Mouse (Mus musculus) liver, adult 2 months (tissue): Measurements from ENCODE around the gene Kazn. TPM values are rescaled to one million over a fixed set of nuclear protein-coding genes. Genes with fewer than 3 reads are reported as not detected.

Experiments used
- DNase-seq: peaks from one replicate; pipeline ENCODE4 v3.0.0-alpha.2; 2011; ENCODE audit warnings: low read depth, low spot score; ENCODE audit errors: extremely low read depth
- H3K27ac ChIP-seq: fragments of 200-500 bp; replicated peaks from 2 replicates; pipeline ENCODE4 v1.5.1; 2012; ENCODE audit warnings: low read depth, mild to moderate bottlenecking, control low read depth, inconsistent platforms, low read length; ENCODE audit not compliant: insufficient read depth
- H3K27me3 ChIP-seq: fragments of 200-500 bp; 2 replicates; pipeline ENCODE4 v1.6.1; 2012; ENCODE audit warnings: mild to moderate bottlenecking, moderate library complexity, low read length, inconsistent platforms; ENCODE audit not compliant: control insufficient read depth, insufficient read depth
- H3K36me3 ChIP-seq: fragments of 200-500 bp; 2 replicates; pipeline ENCODE4 v1.6.1; 2012; ENCODE audit warnings: low read length, inconsistent platforms; ENCODE audit not compliant: control insufficient read depth, insufficient read depth
- H3K4me1 ChIP-seq: fragments of 200-500 bp; 2 replicates; pipeline ENCODE4 v1.6.1; 2011; ENCODE audit warnings: low read length; ENCODE audit not compliant: control insufficient read depth, insufficient read depth
- H3K4me3 ChIP-seq: fragments of 200-500 bp; 2 replicates; pipeline ENCODE4 v1.5.1; 2011; ENCODE audit warnings: low read depth, mild to moderate bottlenecking, control low read depth, low read length, moderate library complexity; ENCODE audit not compliant: insufficient read depth
- H3K79me2 ChIP-seq: fragments of 200-500 bp; 2 replicates; pipeline ENCODE4 v1.6.1; 2012; ENCODE audit warnings: inconsistent platforms, mild to moderate bottlenecking, low read length, moderate library complexity; ENCODE audit not compliant: control insufficient read depth, insufficient read depth
- H3K9ac ChIP-seq: fragments of 200-500 bp; 2 replicates; pipeline ENCODE4 v1.6.1; 2012; ENCODE audit warnings: low read depth, mild to moderate bottlenecking, control low read depth, inconsistent platforms, low read length
- CTCF ChIP-seq: fragments of 200-500 bp; IDR thresholded peaks from 2 replicates; pipeline ENCODE4 v1.5.1; 2011; ENCODE audit warnings: low read depth, low read length, control low read depth
- POLR2A ChIP-seq: fragments of 200-500 bp; IDR thresholded peaks from 2 replicates; pipeline ENCODE4 v1.6.1; 2011; ENCODE audit warnings: low read length, control low read depth; ENCODE audit not compliant: insufficient read depth; ENCODE audit errors: extremely low read depth
- WGBS: fragments of 180-500 bp; shearing (Covaris S2); methylation state at CpG from one replicate; pipeline ENCODE4 v1.1.7; 2018; 5-methylcytosine and 5-hydroxymethylcytosine counted together
- polyA plus RNA-seq: library from polyadenylated mRNA; depleted of rRNA; stranded (reverse); fragments of >200 nt; gene quantifications from 2 replicates; pipeline ENCODE4 v1.2.3, GENCODE M21; 2012
- total RNA-seq: library from RNA; depleted of rRNA; stranded (reverse); fragments of >200 nt; gene quantifications from 2 replicates; pipeline ENCODE4 v1.2.3, GENCODE M21; 2014

Gene Kazn
- total and polyA plus RNA-seq, 2 experiments, result 0.37 to 1.3 TPM

DNA sequence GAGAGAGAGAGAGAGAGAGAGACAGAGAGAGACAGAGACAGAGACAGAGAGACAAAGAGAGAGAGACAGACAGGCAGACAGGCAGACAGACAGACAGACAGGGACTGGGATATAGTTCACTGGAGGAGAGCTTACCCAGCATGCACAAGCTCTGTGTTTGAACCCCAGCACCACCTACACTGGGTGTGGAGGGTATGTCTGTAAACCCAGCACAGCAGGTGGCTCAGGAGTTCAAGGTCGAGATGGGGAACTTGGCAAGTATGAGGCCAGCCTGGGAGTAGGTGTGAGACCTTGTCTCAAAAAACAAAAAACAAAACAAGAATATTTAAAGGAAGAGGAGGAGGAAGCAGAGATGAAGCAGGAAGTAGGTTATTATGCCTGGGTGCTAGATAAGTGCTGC lies 162.3 kb downstream of the Kazn start:
- 50% methylated on average over 1 of the region's 1 CpGs for WGBS
- Histone ChIP-seq H3K79me2 (peaks cover 12% of the 10 kb centered on the region; the same call in 1 of the 2 replicates), H3K9ac (no peak overlapping the region), H3K27me3 (no peaks in the 10 kb centered on the region), H3K4me3 (no peak overlapping the region), H3K36me3 (no peaks in the 10 kb centered on the region), H3K4me1 (peaks cover 11% of the 10 kb centered on the region; the same call in 1 of the 2 replicates), H3K27ac (0 out of 2 replicates have a peak overlapping the region, but pooled peaks have one; percentile 30)
- TF ChIP-seq POLR2A (no peak), CTCF (no peak)
- DNase-seq, result no peak

DNA sequence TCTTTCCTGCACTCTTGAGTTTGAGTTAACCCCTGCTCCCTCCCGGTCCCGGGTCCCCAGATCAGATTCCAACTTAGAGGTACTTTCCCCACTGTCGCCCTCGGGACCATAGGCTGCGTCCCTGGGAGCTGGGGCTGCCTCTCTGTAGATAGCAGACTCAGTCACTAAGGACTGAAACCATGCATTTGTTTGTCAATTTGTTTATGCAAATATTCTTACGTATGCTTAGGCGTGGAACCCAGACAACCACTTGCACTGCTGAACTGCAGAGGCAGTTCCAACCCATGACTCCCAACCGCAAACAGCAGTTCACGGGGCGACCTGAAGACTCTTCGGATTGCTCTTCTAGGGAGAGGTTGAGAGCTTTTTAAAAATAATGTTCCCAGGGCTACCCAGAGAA lies 163.3 kb downstream of the Kazn start:
- TF ChIP-seq POLR2A, result no peak
- no peak for TF ChIP-seq CTCF
- Histone ChIP-seq H3K4me3 (no peak overlapping the region), H3K36me3 (no peaks in the 10 kb centered on the region), H3K9ac (no peak overlapping the region), H3K4me1 (peaks cover 13% of the 10 kb centered on the region), H3K79me2 (peaks cover 12% of the 10 kb centered on the region; the same call in 1 of the 2 replicates), H3K27me3 (no peaks in the 10 kb centered on the region), H3K27ac (no peak overlapping the region)
- DNase-seq, result no peak
- 58% methylated on average over 11 of the region's 11 CpGs for WGBS

DNA sequence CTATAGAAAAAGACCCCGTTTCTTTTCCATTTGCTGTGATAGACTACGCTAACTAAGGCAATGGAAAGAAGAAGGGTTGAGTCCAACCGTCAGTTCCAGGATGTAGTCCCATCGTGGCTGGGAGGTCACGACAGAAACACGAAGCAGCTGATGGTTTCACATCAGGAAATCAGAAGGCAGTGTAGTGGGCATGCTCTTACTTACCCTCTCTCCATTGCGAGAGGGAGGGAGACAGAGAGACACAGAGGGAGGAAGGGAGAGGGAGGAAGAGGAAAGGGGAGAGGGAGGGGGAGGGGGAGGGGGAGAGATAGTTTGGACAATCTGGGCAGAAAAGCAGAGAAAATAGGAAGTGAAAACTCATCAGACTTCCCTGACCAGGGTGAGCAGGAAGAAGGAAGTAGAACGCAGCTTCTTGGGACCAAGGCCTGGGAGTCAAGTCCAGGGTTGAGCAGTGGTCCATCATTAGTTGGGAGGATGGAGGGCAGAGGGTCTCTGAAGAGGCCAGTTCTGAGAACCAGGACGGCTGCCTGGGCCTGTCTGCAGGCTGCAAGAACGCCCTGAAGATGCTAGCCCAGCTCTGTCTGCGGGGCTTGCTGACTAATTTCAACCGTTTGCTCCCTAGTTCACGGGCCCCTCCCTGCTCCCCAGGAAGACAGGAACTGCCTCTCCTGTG lies 165.0 kb downstream of the Kazn start:
- H3K9ac ChIP-seq, result no peak overlapping the region
- peaks cover 5% of the 10 kb centered on the region; the same call in 1 of the 2 replicates for H3K79me2 ChIP-seq
- 71% methylated on average over 13 of the region's 13 CpGs for WGBS
- DNase-seq, result no peak
- H3K4me1 ChIP-seq, result peaks cover 12% of the 10 kb centered on the region
- no peak overlapping the region for H3K4me3 ChIP-seq
- H3K27ac ChIP-seq, result peak overlapping the region; percentile 43
- no peaks in the 10 kb centered on the region for H3K27me3 ChIP-seq
- no peaks in the 10 kb centered on the region for H3K36me3 ChIP-seq
- TF ChIP-seq CTCF, result no peak
- TF ChIP-seq POLR2A, result no peak

DNA sequence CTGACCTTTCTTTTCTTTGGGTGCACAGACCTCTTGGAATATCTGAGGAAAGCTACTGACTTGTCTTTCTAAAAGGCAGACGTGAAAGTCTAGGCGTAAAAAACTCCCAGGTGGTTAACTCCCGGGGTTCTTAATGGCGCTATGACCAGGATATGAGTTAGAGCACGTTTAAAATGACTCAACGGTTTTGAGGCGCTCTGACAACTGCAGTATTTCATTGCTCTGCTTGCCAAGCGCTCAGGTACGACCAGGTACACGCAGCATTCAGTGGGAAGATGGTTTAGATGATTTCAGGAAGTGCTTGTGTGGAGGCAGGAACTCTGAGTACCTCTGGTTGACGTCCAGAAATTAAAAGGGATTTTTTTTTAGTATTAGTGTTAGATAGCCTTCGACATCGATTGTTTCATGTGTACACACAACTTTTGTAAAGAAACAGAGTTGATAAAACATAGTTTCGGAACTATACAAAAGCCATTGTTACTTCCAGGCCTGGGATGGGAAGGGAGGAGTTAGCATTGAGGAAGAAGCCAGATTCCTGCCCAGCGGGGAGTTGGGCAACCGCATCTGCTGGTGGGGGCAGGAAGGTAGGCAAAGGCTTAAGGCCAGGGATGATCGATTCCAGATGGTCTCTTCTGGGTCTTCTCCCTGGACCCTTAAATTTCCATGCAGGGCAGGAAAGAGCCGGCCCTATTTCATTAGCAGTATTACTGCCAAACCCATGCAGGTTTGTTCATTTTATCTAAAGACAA lies 167.8 kb downstream of the Kazn start:
- H3K4me1 ChIP-seq, result peaks cover 15% of the 10 kb centered on the region
- no peaks in the 10 kb centered on the region for H3K27me3 ChIP-seq
- H3K27ac ChIP-seq, result peak overlapping the region; percentile 88
- peaks cover 5% of the 10 kb centered on the region; the same call in 1 of the 2 replicates for H3K79me2 ChIP-seq
- no peaks in the 10 kb centered on the region for H3K36me3 ChIP-seq
- peak; percentile 76 for DNase-seq
- H3K4me3 ChIP-seq, result no peak overlapping the region
- WGBS, result 9% methylated on average over 18 of the region's 18 CpGs
- TF ChIP-seq POLR2A, result no peak
- TF ChIP-seq CTCF, result no peak
- no peak overlapping the region for H3K9ac ChIP-seq

DNA sequence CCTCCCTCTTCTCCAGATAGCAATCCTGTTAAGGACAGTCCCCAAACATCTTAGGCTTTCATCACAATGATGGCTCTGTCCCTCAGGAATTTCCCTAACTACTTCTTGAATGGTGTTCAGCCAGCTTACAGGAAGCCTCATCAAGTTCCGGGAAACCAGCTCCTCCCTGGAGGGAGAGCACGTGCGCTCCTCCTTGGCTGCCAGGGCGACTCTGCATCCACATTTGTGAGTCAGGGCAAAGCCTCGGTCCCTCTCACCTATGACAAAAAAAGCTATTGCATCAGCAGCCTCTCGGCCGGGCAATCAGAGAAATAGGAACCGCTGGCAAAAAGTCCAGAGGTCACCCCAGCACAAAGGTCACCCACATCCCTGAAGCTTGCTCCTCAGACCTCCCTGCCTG lies 168.4 kb downstream of the Kazn start:
- no peaks in the 10 kb centered on the region for H3K36me3 ChIP-seq
- TF ChIP-seq POLR2A (no peak), CTCF (no peak)
- 1% methylated on average over 8 of the region's 8 CpGs for WGBS
- peak overlapping the region; percentile 88 for H3K27ac ChIP-seq
- no peak overlapping the region for H3K4me3 ChIP-seq
- H3K27me3 ChIP-seq, result no peaks in the 10 kb centered on the region
- no peak overlapping the region for H3K9ac ChIP-seq
- peak; percentile 95 for DNase-seq
- H3K79me2 ChIP-seq, result peaks cover 5% of the 10 kb centered on the region; the same call in 1 of the 2 replicates
- H3K4me1 ChIP-seq, result peaks cover 15% of the 10 kb centered on the region
